Mouse (Mus musculus): ENCODE measurements around the gene Gm11273. TPM values are rescaled to one million over a fixed set of nuclear protein-coding genes. Genes with fewer than 3 reads are reported as not detected.

Gene Gm11273
- total and polyA plus RNA-seq, 3 experiments, result 21.0 to 279 (median 28.3) TPM

- H3K4me2 ChIP-seq (ENCODE audit: insufficient read depth, low read depth, poor library complexity, severe bottlenecking), result no peak overlapping the region
- H3K4me1 ChIP-seq (ENCODE audit: control insufficient read depth in 1 of 2, insufficient read depth in 2 of 2), result peaks cover 0 to 9% of the 10 kb centered on the region in 2 experiments; a peak in 2 of 4 replicates
- dilution Hi-C loops (cut with MboI; ENCODE audit: extremely low pct_ligation_motif_present, extremely low pct_unique_long_range_greater_than_20kb, low sequenced_read_pairs), result no loop called here
- in situ Hi-C loops (cut with MboI; ENCODE audit: low pct_ligation_motif_present, low pct_unique_long_range_greater_than_20kb, low sequenced_read_pairs), result no loop called here
- no peak overlapping the region for H3K9ac ChIP-seq (ENCODE audit: insufficient read depth, low read depth)
- no peak overlapping the region for H3K4me3 ChIP-seq (replicated peaks in 1 of 3; ENCODE audit: low read depth in 2 of 3, low read length in 2 of 3, poor library complexity in 1 of 3)
- no peaks in the 10 kb centered on the region for H3K79me2 ChIP-seq (replicated peaks; ENCODE audit: control insufficient read depth, extremely low read depth, insufficient read depth, poor library complexity, severe bottlenecking)
- no peaks in the 10 kb centered on the region for H3K27me3 ChIP-seq (replicated peaks)
- no peaks in the 10 kb centered on the region for H3K9me3 ChIP-seq (replicated peaks; ENCODE audit: low read length)
- DNase-seq (ENCODE audit: extremely low read depth), result no peak
- no peak overlapping the region for H3K27ac ChIP-seq (ENCODE audit: insufficient read depth, low read depth)
- no peaks in the 10 kb centered on the region for H3K36me3 ChIP-seq (replicated peaks in 1 of 2; ENCODE audit: control insufficient read depth in 1 of 2, insufficient read depth in 1 of 2, low read length in 1 of 2)
- TF ChIP-seq ZKSCAN1 (IDR thresholded peaks at IDR 0.05; ENCODE audit: borderline replicate concordance, low read depth, low read length) (no peak), JUN (IDR thresholded peaks at IDR 0.05; ENCODE audit: insufficient read depth, low read depth, low read length) (no peak), EP300 (IDR thresholded peaks at IDR 0.05; ENCODE audit: low read length) (no peak), POLR2AphosphoS2 (IDR thresholded peaks at IDR 0.05; ENCODE audit: low read depth, low read length) (no peak)
These were observed 1.1 kb upstream of the Gm11273 start for GRCm38 (mm10) chr13:21502296-21502695.

- Histone ChIP-seq H3K36me3 (replicated peaks in 1 of 2; ENCODE audit: control insufficient read depth in 1 of 2, insufficient read depth in 1 of 2, low read length in 1 of 2) (no peaks in the 10 kb centered on the region), H3K79me2 (replicated peaks; ENCODE audit: control insufficient read depth, extremely low read depth, insufficient read depth, poor library complexity, severe bottlenecking) (no peaks in the 10 kb centered on the region), H3K27me3 (replicated peaks) (no peaks in the 10 kb centered on the region), H3K27ac (ENCODE audit: insufficient read depth, low read depth) (no peak within 1 kb of the TSS), H3K9ac (ENCODE audit: insufficient read depth, low read depth) (no peak within 1 kb of the TSS), H3K4me1 (ENCODE audit: control insufficient read depth in 1 of 2, insufficient read depth in 2 of 2) (no peaks in the 10 kb centered on the region), H3K9me3 (replicated peaks; ENCODE audit: low read length) (no peaks in the 10 kb centered on the region), H3K4me2 (ENCODE audit: insufficient read depth, low read depth, poor library complexity, severe bottlenecking) (no peak within 1 kb of the TSS), H3K4me3 (replicated peaks in 1 of 3; ENCODE audit: low read depth in 2 of 3, low read length in 2 of 3, poor library complexity in 1 of 3) (no peak within 1 kb of the TSS)
- TF ChIP-seq RAD21 (IDR thresholded peaks at IDR 0.05; ENCODE audit: low read depth, low read length) (no peak), MAZ (IDR thresholded peaks at IDR 0.05; ENCODE audit: low read depth, low read length) (no peak), HCFC1 (IDR thresholded peaks at IDR 0.05; ENCODE audit: low read depth, low read length) (no peak), CHD2 (IDR thresholded peaks at IDR 0.05; ENCODE audit: low read length) (no peak)
- dilution Hi-C loops (cut with MboI; ENCODE audit: extremely low pct_ligation_motif_present, extremely low pct_unique_long_range_greater_than_20kb, low sequenced_read_pairs) (no loop called here), in situ Hi-C loops (cut with MboI; ENCODE audit: low pct_ligation_motif_present, low pct_unique_long_range_greater_than_20kb, low sequenced_read_pairs) (no loop called here)
- DNase-seq (ENCODE audit: extremely low read depth), result no peak
These were observed 6.1 kb downstream of the Gm11273 start, which contains the start of gene AK157302 for GRCm38 (mm10) chr13:21495080-21495479. TSS of gene AK157302 (plus strand) at chr13:21495223.

DNA sequence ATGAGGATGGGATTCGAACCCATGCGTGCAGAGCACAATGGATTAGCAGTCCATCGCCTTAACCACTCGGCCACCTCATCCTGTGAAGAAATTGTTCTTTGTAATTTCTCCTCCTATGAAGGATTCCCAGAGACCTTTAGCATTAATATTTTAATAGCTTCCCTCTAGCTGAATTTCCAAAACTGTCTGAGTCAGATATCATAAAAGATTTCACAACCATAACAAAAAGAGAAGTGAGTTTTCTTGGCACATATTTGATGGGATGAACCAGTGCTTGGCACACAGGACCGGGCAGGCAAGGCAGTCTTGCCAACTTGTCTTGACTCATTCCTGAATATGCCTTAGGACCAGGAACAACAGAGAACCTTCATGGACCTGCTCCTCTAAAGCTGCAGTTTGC lies 8.4 kb downstream of the Gm11273 start:
- Histone ChIP-seq H3K27ac (ENCODE audit: insufficient read depth, low read depth) (no peak overlapping the region), H3K4me3 (replicated peaks in 1 of 3; ENCODE audit: low read depth in 2 of 3, low read length in 2 of 3, poor library complexity in 1 of 3) (no peak overlapping the region), H3K9ac (ENCODE audit: insufficient read depth, low read depth) (no peak overlapping the region), H3K79me2 (replicated peaks; ENCODE audit: control insufficient read depth, extremely low read depth, insufficient read depth, poor library complexity, severe bottlenecking) (no peaks in the 10 kb centered on the region), H3K36me3 (replicated peaks in 1 of 2; ENCODE audit: control insufficient read depth in 1 of 2, insufficient read depth in 1 of 2, low read length in 1 of 2) (no peaks in the 10 kb centered on the region), H3K4me1 (ENCODE audit: control insufficient read depth in 1 of 2, insufficient read depth in 2 of 2) (no peaks in the 10 kb centered on the region), H3K4me2 (ENCODE audit: insufficient read depth, low read depth, poor library complexity, severe bottlenecking) (no peak overlapping the region), H3K9me3 (replicated peaks; ENCODE audit: low read length) (peaks cover under 1% of the 10 kb centered on the region), H3K27me3 (replicated peaks) (no peaks in the 10 kb centered on the region)
- dilution Hi-C loops (cut with MboI; ENCODE audit: extremely low pct_ligation_motif_present, extremely low pct_unique_long_range_greater_than_20kb, low sequenced_read_pairs), result no loop called here
- in situ Hi-C loops (cut with MboI; ENCODE audit: low pct_ligation_motif_present, low pct_unique_long_range_greater_than_20kb, low sequenced_read_pairs), result no loop called here
- no peak for DNase-seq (ENCODE audit: extremely low read depth)
- TF ChIP-seq POLR2AphosphoS2 (IDR thresholded peaks at IDR 0.05; ENCODE audit: low read depth, low read length), result no peak
- no peak for TF ChIP-seq MYC (IDR thresholded peaks at IDR 0.05; ENCODE audit: low read depth, low read length)
- TF ChIP-seq TBP (conservative IDR thresholded peaks at IDR 0.05; ENCODE audit: low read depth, low read length), result peak; percentile 97
- TF ChIP-seq ZKSCAN1 (IDR thresholded peaks at IDR 0.05; ENCODE audit: borderline replicate concordance, low read depth, low read length), result no peak
- TF ChIP-seq TCF12 (IDR thresholded peaks at IDR 0.05; ENCODE audit: low read depth, low read length), result no peak
- no peak for TF ChIP-seq MAZ (IDR thresholded peaks at IDR 0.05; ENCODE audit: low read depth, low read length)
- no peak for TF ChIP-seq KAT2A (IDR thresholded peaks at IDR 0.05; ENCODE audit: insufficient replicate concordance, low read length)
- no peak for TF ChIP-seq NELFE (IDR thresholded peaks at IDR 0.05; ENCODE audit: low read depth, low read length)
- TF ChIP-seq CHD2 (IDR thresholded peaks at IDR 0.05; ENCODE audit: low read length), result no peak
- no peak for TF ChIP-seq ZC3H11A (IDR thresholded peaks at IDR 0.05; ENCODE audit: low read depth, low read length)
- TF ChIP-seq BHLHE40 (IDR thresholded peaks at IDR 0.05; ENCODE audit: low read depth, low read length), result no peak
- 0 out of 2 replicates have a peak, but pooled peaks have one; percentile 18 for TF ChIP-seq MAFK (IDR thresholded peaks at IDR 0.05; ENCODE audit: insufficient replicate concordance, low read length)
- no peak for TF ChIP-seq E2F4 (IDR thresholded peaks at IDR 0.05; ENCODE audit: insufficient replicate concordance, low read depth, low read length)
- no peak for TF ChIP-seq RCOR1 (conservative IDR thresholded peaks at IDR 0.05; ENCODE audit: low read depth, low read length)
- no peak for TF ChIP-seq MAX (IDR thresholded peaks at IDR 0.05; ENCODE audit: low read length)
- no peak for TF ChIP-seq GABPA (IDR thresholded peaks at IDR 0.05; ENCODE audit: insufficient replicate concordance, low read depth, low read length)
- no peak for TF ChIP-seq ZMIZ1 (IDR thresholded peaks at IDR 0.05; ENCODE audit: low read depth, low read length)
- no peak for TF ChIP-seq CTCF (conservative IDR thresholded peaks at IDR 0.05 in 1 of 2, IDR thresholded peaks at IDR 0.05 in 1 of 2; ENCODE audit: low read depth in 2 of 2, low read length in 2 of 2)
- TF ChIP-seq CHD1 (IDR thresholded peaks at IDR 0.05; ENCODE audit: low read depth, low read length), result no peak
- TF ChIP-seq RAD21 (IDR thresholded peaks at IDR 0.05; ENCODE audit: low read depth, low read length), result no peak
- TF ChIP-seq MXI1 (IDR thresholded peaks at IDR 0.05; ENCODE audit: low read depth, low read length), result no peak
- TF ChIP-seq JUN (IDR thresholded peaks at IDR 0.05; ENCODE audit: insufficient read depth, low read depth, low read length), result no peak
- TF ChIP-seq ELF1 (IDR thresholded peaks at IDR 0.05; ENCODE audit: low read depth, low read length), result 0 out of 2 replicates have a peak, but pooled peaks have one; percentile 9

Measured in CH12.LX (cell line).